Mouse (Mus musculus): ENCODE results near the gene Lypd8.
"Not testable (repeated sequence)": the region's sequence is repeated elsewhere in the genome, so short reads cannot be mapped to it uniquely, and the experiment has no call there.

The Lypd8 gene

DNA sequence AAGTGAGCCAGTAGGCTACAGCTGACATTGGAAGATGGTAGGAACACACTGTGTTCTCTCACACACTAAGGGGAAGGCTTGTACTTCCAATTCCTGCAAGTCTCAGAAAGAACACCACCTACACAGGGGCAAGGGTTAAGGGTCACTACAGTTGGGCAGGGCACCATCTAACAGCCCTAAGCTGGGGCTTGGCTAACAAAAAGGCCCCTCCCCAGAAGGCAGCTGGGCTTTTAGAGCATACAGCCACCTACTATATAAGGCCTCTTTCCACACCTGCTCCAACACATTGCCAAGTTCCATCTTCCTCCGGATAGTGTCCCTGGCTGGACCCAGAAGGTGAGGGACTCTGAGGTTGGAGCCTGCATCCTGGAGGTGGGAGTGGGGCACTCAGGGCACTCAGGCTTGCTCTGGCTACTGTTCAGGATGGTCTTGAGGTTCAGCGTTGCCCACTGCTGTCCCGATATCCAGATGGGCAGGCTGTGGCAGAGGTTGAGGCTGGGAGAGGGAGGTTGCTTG is at the start of gene Lypd8:
Gene Lypd8, plus strand, starts transcription at position 281 of the 516 bp plus-strand sequence.
- DNase-seq (ENCODE audit: low read depth, low spot score) = no peak

DNA sequence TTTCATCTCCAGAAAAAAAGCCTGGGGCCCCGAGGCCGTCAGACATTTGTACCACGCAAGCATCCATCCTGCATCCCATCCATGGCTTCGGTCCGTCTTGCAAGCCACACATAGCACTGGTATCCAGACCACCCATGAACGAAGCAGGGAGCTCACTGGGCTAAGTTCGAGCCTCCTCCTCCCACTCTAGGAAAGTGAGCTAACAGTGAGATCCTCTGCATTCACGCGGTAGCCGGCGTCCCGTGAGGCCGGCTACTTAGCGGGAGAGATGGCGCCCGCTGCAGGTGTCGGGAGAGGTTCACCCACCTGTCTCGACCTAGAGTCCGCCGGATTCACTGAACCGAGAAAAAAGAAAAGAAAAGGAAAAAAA is 49.0 kb upstream of the Lypd8 start:
- no peak for DNase-seq (ENCODE audit: low read depth, low spot score)

DNA sequence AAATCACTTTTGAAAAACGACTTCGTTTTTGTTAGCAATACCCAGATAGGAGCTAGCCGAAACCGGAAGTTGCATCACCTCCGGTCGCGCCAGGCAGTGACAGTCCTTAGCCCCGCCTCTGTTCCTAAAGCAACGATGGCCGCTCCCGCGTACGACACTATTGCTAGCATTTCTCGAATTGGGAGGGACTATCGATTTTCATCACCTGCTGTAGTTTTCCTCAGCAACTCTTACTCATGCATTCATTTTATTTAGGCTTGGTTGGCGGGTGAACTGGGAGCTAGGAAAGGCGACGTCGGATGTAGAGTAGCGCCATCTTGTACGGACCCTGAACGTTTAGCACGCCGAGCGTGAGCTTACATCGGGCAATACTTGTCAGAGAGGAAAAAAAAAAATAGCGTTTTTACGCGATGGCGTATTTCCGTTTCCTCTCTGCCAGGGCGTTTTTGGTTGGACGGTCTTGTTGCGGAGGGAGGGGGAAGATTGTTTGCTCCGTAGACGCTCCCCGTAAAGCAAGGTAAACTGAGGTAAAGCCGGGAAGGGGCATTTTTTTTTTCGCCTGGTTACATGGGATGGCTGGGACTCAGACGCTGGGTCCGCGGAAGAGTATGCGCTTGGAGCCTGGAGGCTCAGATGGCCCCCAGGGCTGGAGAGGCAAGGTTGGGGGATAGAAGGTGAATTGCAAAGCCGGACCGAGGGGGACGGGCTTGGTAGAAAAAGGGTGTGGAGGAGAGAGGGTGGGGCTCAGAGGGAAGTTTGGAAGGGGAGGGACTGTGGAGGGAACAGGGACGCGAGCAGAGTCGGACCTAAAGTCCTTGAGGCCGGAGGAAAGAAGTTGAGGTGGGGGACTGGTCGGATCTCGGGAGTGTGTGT is 48.3 kb upstream of the Lypd8 start, which contains the start of the genes Zfp672 and Sh3bp5l:
Gene Zfp672, minus strand, starts transcription at position 64 of the 873 bp plus-strand sequence.
Gene Sh3bp5l, plus strand, starts transcription at position 449 of the 873 bp plus-strand sequence.
- peak; percentile 85 for DNase-seq (ENCODE audit: low read depth, low spot score)

GRCm38 (mm10) chr11:58331149-58331495 is 47.7 kb upstream of the Lypd8 start:
- no peak for DNase-seq (ENCODE audit: low read depth, low spot score)

DNA sequence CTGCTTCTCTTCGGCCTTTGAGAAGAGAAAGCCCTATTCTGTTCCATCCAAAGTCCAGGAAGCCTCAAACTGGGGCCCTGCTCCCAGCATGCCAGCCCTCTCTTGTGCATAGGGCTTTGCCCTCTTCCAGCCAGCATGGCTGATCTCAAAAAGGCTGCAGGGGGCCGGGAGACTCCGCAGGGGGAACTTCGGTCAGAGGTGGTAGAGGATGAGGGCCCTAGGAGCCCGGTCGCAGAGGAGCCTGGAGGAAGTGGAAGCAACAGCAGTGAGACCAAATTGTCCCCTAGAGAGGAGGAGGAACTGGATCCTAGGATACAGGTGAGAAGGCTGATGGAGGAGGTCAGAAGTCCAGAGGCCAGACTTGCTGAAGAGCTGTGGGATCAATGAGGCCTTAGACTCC is 47.3 kb upstream of the Lypd8 start:
- no peak for DNase-seq (ENCODE audit: low read depth, low spot score)

DNA sequence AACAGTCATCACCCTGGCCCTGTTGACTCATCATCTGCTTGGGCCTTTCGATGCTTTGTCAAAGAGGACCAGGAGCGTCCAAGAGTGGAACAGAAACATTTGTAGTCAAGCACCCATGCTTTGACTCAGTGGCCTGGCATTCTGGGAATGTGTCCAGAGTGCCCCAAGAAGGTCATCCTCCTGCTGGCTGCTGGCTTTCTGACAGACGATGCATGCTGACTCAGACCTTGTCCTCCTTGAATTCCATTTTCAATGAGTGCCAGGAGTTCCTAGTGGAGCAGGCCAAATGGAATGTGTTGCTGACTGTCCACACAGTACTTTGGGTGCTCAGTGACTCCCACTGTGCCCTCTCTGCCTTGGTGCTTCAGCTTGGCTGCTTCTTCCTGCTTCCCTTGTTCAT is 44.1 kb upstream of the Lypd8 start:
- DNase-seq (ENCODE audit: low read depth, low spot score) = no peak

DNA sequence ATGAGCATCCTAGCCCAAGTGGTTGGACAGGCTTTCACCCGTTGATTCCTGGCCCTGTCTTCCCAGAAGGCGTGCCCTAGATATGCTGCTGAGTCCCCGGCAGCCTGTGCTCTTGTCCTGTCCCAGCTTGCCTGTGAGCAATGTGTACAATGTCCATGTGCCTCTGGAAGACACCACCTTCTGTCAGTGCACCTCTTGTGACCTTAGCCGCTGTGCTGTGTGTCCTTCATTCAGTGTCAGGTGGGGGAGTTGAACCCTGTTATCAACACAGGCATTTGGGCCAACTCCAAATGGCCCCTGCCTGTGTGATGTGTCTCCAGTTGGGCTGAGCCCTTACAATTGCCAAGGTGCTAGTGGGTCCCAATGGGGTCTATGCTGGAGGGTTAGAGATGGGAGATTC is 32.1 kb upstream of the Lypd8 start:
- DNase-seq (ENCODE audit: low read depth, low spot score) = no peak

- DNase-seq (ENCODE audit: low read depth, low spot score) = no peak
Observed at GRCm38 (mm10) chr11:58350628-58351027, 28.2 kb upstream of the Lypd8 start.

DNA sequence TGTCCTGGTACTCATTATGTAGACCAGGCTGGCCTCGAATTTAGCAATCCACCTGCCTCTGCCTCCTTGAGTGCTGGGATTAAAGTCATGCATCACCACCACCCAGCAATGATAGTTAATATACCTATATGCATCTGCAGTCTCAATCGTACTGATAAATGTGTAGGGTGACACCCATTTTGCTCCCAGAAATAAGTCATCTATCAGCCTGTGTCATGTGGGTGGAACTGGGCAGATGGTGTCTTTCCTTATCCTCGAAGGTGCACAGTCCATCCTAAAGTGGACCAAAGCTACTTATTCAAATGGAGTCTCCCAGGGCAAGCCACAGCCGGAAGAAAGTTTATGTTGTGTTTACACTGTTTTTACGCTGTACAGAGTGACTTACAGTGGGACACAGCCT is 27.7 kb upstream of the Lypd8 start:
- no peak for DNase-seq (ENCODE audit: low read depth, low spot score)

DNA sequence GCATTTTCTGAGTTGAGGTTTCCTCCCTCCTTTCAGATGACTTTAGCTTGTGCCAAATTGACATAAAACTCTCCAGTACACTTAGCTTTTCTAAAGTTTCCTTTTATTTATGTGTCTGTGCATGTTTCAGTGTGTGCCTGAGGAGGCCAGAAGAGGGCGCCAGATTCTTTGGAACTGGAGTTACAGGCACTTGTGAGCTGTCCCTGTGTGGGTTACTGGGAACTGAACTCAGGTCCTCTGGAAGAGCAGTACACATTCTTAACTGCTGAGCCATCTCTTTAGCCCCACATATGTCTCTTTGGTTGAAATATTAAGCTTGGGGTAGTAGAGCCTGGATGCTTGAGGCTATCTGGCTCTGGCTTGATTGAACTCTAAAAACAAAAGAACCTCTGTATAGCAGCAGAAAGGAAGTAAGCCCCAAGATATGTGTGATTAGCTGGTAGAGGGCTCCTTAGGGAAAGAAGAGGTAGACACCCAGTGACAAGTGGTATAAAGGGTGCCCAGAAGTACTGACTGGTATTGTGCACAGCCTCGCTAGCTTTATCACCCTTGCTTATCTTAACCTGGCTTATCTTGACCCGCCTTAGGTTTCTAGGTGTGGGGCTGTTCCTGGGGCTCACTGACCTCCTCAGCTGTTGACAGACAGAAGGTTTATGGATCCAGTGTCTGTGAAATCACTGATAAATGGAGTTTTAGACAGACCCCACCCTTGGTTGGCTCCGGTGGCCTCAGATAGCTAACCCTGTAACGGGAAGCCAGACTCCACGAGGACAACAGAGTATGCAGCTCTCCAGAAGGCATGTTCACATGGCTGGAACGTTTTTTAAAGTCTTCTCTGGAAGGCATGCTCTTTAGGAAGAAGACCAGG is 25.9 kb upstream of the Lypd8 start:
- no peak for DNase-seq (ENCODE audit: low read depth, low spot score)

DNA sequence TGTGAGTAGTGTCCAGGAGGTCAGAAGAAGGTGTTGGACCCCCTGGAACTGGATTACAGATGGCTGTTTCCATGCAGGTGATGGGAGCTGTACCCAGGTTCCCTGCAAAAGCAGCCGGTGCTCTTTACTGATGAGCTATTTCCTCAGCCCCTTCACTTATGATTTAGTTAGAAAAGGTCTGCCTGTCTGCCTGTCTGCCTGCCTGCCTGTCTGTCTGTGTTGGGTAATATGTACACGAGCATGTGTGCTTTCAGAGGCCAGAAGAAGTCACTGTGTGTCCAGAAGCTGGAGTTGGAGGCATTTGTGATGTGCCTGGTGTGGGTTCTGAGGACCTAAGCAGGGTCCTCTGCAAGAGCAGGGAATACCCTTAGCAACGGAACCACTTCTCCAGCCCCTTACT is 25.1 kb upstream of the Lypd8 start:
- no peak for DNase-seq (ENCODE audit: low read depth, low spot score)

DNA sequence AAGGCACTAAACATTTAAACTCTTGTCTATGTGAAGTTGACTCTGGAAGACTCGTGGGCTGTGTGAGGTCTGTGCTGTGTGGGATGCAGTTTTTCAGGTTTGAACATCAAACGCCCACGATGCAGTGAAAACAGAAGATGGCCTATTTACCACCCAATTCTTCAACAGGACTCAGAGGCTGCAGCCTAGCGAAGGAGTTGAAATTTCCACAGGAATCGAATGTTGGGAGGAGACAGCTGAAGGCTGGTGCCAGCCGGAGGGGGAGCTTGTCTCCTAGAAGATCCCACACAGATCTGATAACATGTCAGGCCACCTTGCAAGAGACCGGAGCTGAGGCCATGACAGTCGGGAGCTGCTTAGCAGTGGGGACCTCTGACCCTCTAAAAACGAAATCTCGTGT is 24.4 kb upstream of the Lypd8 start:
- DNase-seq (ENCODE audit: low read depth, low spot score) = no peak

- DNase-seq (ENCODE audit: low read depth, low spot score) = no peak
Observed at GRCm38 (mm10) chr11:58354927-58355326, 23.9 kb upstream of the Lypd8 start.

DNA sequence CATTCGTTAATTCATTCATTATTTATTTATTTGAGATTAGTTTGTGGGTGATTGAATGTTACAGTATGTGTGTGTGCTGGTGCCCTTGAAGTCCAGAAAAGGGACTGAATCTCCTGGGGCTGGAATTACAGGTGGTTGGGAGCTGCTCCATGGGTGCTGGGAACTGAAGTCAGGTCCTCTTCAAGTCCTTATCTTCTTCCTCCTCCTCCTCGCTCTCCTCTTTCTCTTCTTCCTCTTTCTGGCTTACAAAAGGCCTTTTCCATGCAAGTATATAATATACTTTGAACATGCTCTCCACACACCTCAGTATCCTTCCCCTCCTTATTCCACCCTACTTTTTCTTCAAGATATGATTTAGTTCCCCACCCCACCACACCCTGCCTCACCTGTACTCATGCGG is 21.8 kb upstream of the Lypd8 start:
- no peak for DNase-seq (ENCODE audit: low read depth, low spot score)

- DNase-seq (ENCODE audit: low read depth, low spot score) = no peak
Observed at GRCm38 (mm10) chr11:58357844-58358534, 20.9 kb upstream of the Lypd8 start.

DNA sequence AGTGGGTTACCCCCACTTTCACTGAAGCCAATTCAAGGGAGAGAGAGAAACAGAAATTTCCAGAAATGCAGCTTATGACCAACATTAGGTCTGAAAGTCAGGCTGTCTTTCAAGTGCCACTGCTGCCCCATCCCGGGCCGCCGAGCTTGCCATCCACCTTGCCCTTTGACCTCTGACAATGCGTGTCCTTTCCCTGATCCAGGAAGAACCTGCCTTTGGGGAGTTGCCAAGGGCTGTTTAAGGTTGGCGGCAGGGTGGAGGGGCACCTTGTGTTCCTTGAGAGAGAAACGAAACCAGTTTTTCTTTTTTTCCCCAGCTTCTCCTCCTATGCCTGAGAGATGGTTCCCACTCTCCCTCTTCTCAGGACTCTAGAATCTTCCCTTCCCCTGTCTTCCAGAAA is 16.3 kb upstream of the Lypd8 start:
- not testable (repeated sequence) for DNase-seq (ENCODE audit: low read depth, low spot score)

DNA sequence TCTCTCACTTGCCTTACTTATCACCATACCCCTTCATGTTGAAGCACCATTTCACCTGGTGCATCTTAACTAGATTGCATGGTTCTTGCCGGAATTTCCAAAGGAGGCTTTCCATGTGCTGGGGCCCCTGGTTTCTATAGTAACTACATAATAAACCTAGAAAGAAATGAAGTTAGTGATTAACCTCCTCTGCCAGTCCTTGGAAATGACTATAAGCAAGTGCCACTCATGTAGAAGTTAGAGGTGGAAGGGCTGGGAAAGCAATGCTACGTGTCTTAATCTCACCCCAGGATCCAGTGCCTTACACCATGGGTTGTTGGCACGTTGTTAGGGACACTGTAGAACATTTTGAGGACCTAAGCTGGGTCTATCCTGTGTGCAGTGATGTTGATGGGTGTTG is 14.4 kb upstream of the Lypd8 start:
- no peak for DNase-seq (ENCODE audit: low read depth, low spot score)

GRCm38 (mm10) chr11:58366191-58366590 is 12.7 kb upstream of the Lypd8 start:
- not testable (repeated sequence) for DNase-seq (ENCODE audit: low read depth, low spot score)

DNA sequence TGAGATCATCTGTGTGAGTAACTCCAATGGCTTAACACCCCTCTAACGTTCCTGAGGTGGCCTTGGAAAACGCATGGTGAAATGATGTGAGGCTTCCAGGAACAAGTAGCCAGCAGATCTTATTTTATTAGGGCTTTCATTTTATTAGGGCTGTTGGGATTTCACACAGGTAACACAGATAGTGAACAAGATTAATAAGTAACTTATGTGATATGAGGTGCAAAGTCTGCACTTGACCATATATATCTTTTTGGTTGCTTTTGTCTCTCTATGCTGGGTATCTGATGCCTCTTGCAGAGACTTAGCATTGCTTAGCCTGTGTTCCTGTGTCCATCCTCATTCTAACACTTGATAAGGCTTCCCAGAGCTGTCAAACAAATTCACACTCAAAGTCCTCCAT is 1.6 kb upstream of the Lypd8 start:
- no peak for DNase-seq (ENCODE audit: low read depth, low spot score)

DNA sequence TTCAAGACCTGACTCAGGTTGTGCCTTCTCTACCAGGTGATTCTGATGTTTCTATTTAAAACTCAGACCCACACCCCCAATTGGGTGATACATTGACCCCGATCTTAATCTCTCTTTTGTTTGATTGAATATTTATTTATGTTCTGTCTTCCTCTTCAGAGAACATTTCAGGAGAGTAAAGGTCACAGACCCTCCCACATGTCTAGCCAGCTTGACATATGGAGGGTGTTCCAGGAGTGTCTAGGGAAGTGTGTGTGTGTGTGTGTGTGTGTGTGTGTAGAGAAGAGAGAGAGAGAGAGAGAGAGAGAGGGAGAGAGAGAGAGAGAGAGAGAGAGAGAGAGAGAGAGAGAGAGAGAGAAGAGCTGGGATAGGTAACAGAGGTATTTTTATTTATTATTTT is 1.2 kb upstream of the Lypd8 start:
- DNase-seq (ENCODE audit: low read depth, low spot score) = no peak

DNA sequence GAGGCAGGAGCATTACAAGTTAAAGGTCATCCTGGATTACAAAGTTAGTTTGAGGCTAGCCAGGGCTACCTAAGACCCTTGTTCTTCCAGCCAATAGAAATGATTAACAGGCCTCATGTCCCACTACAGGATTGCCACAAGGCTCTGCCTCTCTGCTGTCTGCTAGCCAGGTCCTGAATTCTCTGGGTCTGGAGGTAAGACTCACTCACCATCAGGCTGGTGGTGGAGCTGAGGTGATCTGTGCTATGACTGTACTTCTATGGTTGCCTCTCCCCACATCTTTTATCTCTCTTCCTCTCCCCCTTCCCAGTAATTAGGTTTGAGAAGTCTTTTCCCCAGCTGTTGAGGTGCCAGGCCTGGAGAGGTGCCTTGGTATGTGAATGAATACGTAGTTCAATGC is 673 bp downstream of the Lypd8 start:
- no peak for DNase-seq (ENCODE audit: low read depth, low spot score)

GRCm38 (mm10) chr11:58382471-58382870 is 3.6 kb downstream of the Lypd8 start:
- no peak for DNase-seq (ENCODE audit: low read depth, low spot score)
